Mouse (Mus musculus) Patski (cell line): ENCODE measurements around the gene Lrrc41. TPM values are rescaled to one million over a fixed set of nuclear protein-coding genes. Genes with fewer than 3 reads are reported as not detected.

ENCODE experiments used
- ATAC-seq: fragments of 100-300 bp; one replicate; pipeline ENCODE4 v1.8.0; 2021
- CTCF ChIA-PET: fragments of 350-600 bp; sonication (Branson Sonifier 250); formaldehyde crosslinking; loops from one replicate; lab custom pipeline; 2022; ENCODE audit warnings: inconsistent platforms; lab: Charles Lee
- POLR2A ChIA-PET: fragments of 350-600 bp; sonication (Branson Sonifier 250); formaldehyde crosslinking; loops from one replicate; lab custom pipeline; 2022; ENCODE audit warnings: antibody characterized with exemption, inconsistent platforms; lab: Charles Lee
- DNase-seq: peaks from one replicate; pipeline ENCODE4 v3.0.0-alpha.2; 2011; ENCODE audit warnings: low read depth, low spot score
- H3K27me3 ChIP-seq: fragments of 371-371 bp; one replicate; pipeline ENCODE4 v1.5.1; 2021
- CTCF ChIP-seq: fragments of 100-300 bp; IDR thresholded peaks from one replicate; pipeline ENCODE4 v1.5.1; 2021
- in situ Hi-C: fragments of 300-500 bp; cut with MboI; formaldehyde crosslinking; loops from 3 replicates; pipeline ENCODE4 v1.11.1; 2018; ENCODE audit warnings: low pct_unique_long_range_greater_than_20kb, mixed read lengths
- polyA plus RNA-seq: library from polyadenylated mRNA; unstranded; gene quantifications from one replicate; pipeline ENCODE4 v1.2.3, GENCODE M21; 2021

The Lrrc41 gene
- polyA plus RNA-seq, 1 experiment from 2014 or later, result 58.3 TPM

GRCm38 (mm10) chr4:116053399-116053961 is 21.6 kb upstream of the Lrrc41 start, which contains the start of gene Nsun4:
Nsun4 (minus strand) TSS chr4:116053876.
- no peak for TF ChIP-seq CTCF
- no peaks in the 10 kb centered on the region for H3K27me3 ChIP-seq
- in situ Hi-C loops, result no loop called here
- ATAC-seq (peak; percentile 96), DNase-seq (peak; percentile 41)
- POLR2A ChIA-PET, result interaction anchor here (0.7 kb wide), 1 partner anchor 11 kb away, joined by 3 read pairs; no protein-coding TSS in a partner anchor
- CTCF ChIA-PET, result interaction anchor here (1.1 kb wide), 1 partner anchor 11 kb away, joined by 3 read pairs; no protein-coding TSS in a partner anchor

GRCm38 (mm10) chr4:116057559-116057958 is 17.5 kb upstream of the Lrrc41 start:
- in situ Hi-C loops, result no loop called here
- no peak for DNase-seq
- TF ChIP-seq CTCF, result peak; percentile 32
- no peak for ATAC-seq
- ChIA-PET POLR2A (interaction anchor here (0.8 kb wide), 1 partner anchor 20 kb away, joined by 3 read pairs; no protein-coding TSS in a partner anchor), CTCF (no interaction called here)
- H3K27me3 ChIP-seq, result no peaks in the 10 kb centered on the region

- no peaks in the 10 kb centered on the region for H3K27me3 ChIP-seq
- DNase-seq, result no peak
- POLR2A ChIA-PET, result no interaction called here
- CTCF ChIA-PET, result no interaction called here
- no peak for TF ChIP-seq CTCF
- in situ Hi-C loops, result no loop called here
- ATAC-seq, result no peak
These were observed 15.9 kb upstream of the Lrrc41 start for GRCm38 (mm10) chr4:116059012-116059726.

- in situ Hi-C loops, result no loop called here
- POLR2A ChIA-PET, result interaction anchor here (0.6 kb wide), 1 partner anchor 868 kb away, joined by 3 read pairs; no protein-coding TSS in a partner anchor
- H3K27me3 ChIP-seq, result no peaks in the 10 kb centered on the region
- no peak for DNase-seq
- ATAC-seq, result no peak
- TF ChIP-seq CTCF, result no peak
- CTCF ChIA-PET, result no interaction called here
These were observed 11.2 kb upstream of the Lrrc41 start for GRCm38 (mm10) chr4:116063855-116064254.

- in situ Hi-C loops, result no loop called here
- ATAC-seq, result no peak
- no peaks in the 10 kb centered on the region for H3K27me3 ChIP-seq
- no peak for DNase-seq
- CTCF ChIA-PET, result no interaction called here
- no peak for TF ChIP-seq CTCF
- POLR2A ChIA-PET, result no interaction called here
These were observed 5.0 kb upstream of the Lrrc41 start for GRCm38 (mm10) chr4:116070116-116070515.

- no peaks in the 10 kb centered on the region for H3K27me3 ChIP-seq
- DNase-seq, result no peak
- no peak for ATAC-seq
- TF ChIP-seq CTCF, result no peak
- ChIA-PET CTCF (no interaction called here), POLR2A (interaction anchor here (0.5 kb wide), 1 partner anchor 1014 kb away, joined by 3 read pairs; no protein-coding TSS in a partner anchor)
- in situ Hi-C loops, result no loop called here
These were observed 1.9 kb upstream of the Lrrc41 start for GRCm38 (mm10) chr4:116073146-116073545.

GRCm38 (mm10) chr4:116074145-116074675 is 859 bp upstream of the Lrrc41 start:
- CTCF ChIA-PET, result interaction anchor here (0.8 to 1.3 kb wide), 3 partner anchors 12 to 32 kb away, joined by 3 read pairs; no protein-coding TSS in a partner anchor
- ATAC-seq (no peak), DNase-seq (peak; percentile 24)
- H3K27me3 ChIP-seq, result no peaks in the 10 kb centered on the region
- no peak for TF ChIP-seq CTCF
- in situ Hi-C loops, result no loop called here
- POLR2A ChIA-PET, result interaction anchor here (0.6 kb wide), 1 partner anchor 142 kb away, joined by 3 read pairs; no protein-coding TSS in a partner anchor

GRCm38 (mm10) chr4:116075631-116076368 is 731 bp downstream of the Lrrc41 start:
- DNase-seq (no peak), ATAC-seq (peak; percentile 57)
- in situ Hi-C loops, result no loop called here
- POLR2A ChIA-PET, result no interaction called here
- CTCF ChIA-PET, result no interaction called here
- TF ChIP-seq CTCF, result no peak
- H3K27me3 ChIP-seq, result no peaks in the 10 kb centered on the region

GRCm38 (mm10) chr4:116076369-116077231 is 1.5 kb downstream of the Lrrc41 start:
- POLR2A ChIA-PET, result interaction anchor here (0.7 to 1.0 kb wide), 2 partner anchors 19 to 32 kb away, joined by 3 read pairs; no protein-coding TSS in a partner anchor
- ATAC-seq, result peak; percentile 18
- in situ Hi-C loops, result no loop called here
- CTCF ChIA-PET, result no interaction called here
- DNase-seq, result peak; percentile 27
- no peak for TF ChIP-seq CTCF
- H3K27me3 ChIP-seq, result no peaks in the 10 kb centered on the region
